Mouse (Mus musculus): Measurements from ENCODE around the gene Csrp3. TPM values are rescaled to one million over a fixed set of nuclear protein-coding genes. Genes with fewer than 3 reads are reported as not detected.

Gene Csrp3
- polyA plus RNA-seq, 1 experiment from 2014 or later, result not detected

DNA sequence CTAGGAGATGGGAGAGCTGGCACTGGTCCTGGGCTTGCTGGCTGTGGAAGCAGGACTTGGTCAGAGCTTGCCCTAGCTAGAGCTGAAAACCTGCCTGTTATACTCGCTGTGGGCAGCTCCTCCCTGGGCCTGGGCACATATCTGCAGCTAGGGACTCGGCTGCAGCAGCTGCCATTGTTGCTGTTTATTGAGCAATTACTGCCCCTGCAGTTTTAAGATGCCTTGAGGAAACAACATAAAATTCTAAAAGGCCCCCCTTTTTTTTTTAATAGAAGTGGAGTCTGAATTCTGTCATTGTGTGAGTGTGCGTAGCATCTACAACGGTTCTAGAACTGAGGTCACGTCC is 36.4 kb upstream of the Csrp3 start:
- H3K27ac ChIP-seq (ENCODE audit: low read depth, low read length), result no peak overlapping the region
- no peak overlapping the region for H3K4me2 ChIP-seq
- H3K9me3 ChIP-seq (ENCODE audit: control insufficient read depth, low read length), result no peaks in the 10 kb centered on the region
- no peak overlapping the region for H3K4me3 ChIP-seq (ENCODE audit: low read depth, low read length)
- no peak overlapping the region for H3K9ac ChIP-seq (ENCODE audit: low read length)
- peaks cover 24% of the 10 kb centered on the region for H3K4me1 ChIP-seq (ENCODE audit: control insufficient read depth, insufficient read depth, low read length)
- 82% methylated on average over 5 of the region's 5 CpGs for WGBS
- no peaks in the 10 kb centered on the region for H3K36me3 ChIP-seq (ENCODE audit: control insufficient read depth, insufficient read depth, low read length)
- H3K27me3 ChIP-seq (ENCODE audit: control insufficient read depth, insufficient read depth, low read length), result peaks cover 15% of the 10 kb centered on the region; the same call in 1 of the 2 replicates
- DNase-seq (ENCODE audit: low spot score, missing footprints), result no peak
- ATAC-seq (ENCODE audit: low FRiP score), result no peak

- no peak overlapping the region for H3K4me2 ChIP-seq
- no peak overlapping the region for H3K4me3 ChIP-seq (ENCODE audit: low read depth, low read length)
- no peak for ATAC-seq (ENCODE audit: low FRiP score)
- no peak overlapping the region for H3K9ac ChIP-seq (ENCODE audit: low read length)
- WGBS, result 89% methylated on average over 4 of the region's 4 CpGs
- peaks cover 27% of the 10 kb centered on the region for H3K4me1 ChIP-seq (ENCODE audit: control insufficient read depth, insufficient read depth, low read length)
- no peak for DNase-seq (ENCODE audit: low spot score, missing footprints)
- no peaks in the 10 kb centered on the region for H3K36me3 ChIP-seq (ENCODE audit: control insufficient read depth, insufficient read depth, low read length)
- peaks cover 15% of the 10 kb centered on the region; the same call in 1 of the 2 replicates for H3K27me3 ChIP-seq (ENCODE audit: control insufficient read depth, insufficient read depth, low read length)
- no peaks in the 10 kb centered on the region for H3K9me3 ChIP-seq (ENCODE audit: control insufficient read depth, low read length)
- H3K27ac ChIP-seq (ENCODE audit: low read depth, low read length), result no peak overlapping the region
Measured at GRCm38 (mm10) chr7:48883525-48884265, 35.9 kb upstream of the Csrp3 start.

- H3K36me3 ChIP-seq (ENCODE audit: control insufficient read depth, insufficient read depth, low read length), result peaks cover 9% of the 10 kb centered on the region
- no peaks in the 10 kb centered on the region for H3K9me3 ChIP-seq (ENCODE audit: control insufficient read depth, low read length)
- H3K9ac ChIP-seq (ENCODE audit: low read length), result peak overlapping the region; percentile 93
- DNase-seq (ENCODE audit: low spot score, missing footprints) (peak; percentile 92), ATAC-seq (ENCODE audit: low FRiP score) (no peak)
- WGBS, result 2% methylated on average over 28 of the region's 28 CpGs
- H3K4me3 ChIP-seq (ENCODE audit: low read depth, low read length), result peak overlapping the region; percentile 68
- H3K4me1 ChIP-seq (ENCODE audit: control insufficient read depth, insufficient read depth, low read length), result peaks cover 20% of the 10 kb centered on the region
- H3K27me3 ChIP-seq (ENCODE audit: control insufficient read depth, insufficient read depth, low read length), result peaks cover 15% of the 10 kb centered on the region; the same call in 1 of the 2 replicates
- peak overlapping the region; percentile 91 for H3K4me2 ChIP-seq
- no peak overlapping the region for H3K27ac ChIP-seq (ENCODE audit: low read depth, low read length)
Measured at GRCm38 (mm10) chr7:48881971-48882609, 34.3 kb upstream of the Csrp3 start.

GRCm38 (mm10) chr7:48881486-48881885 is 33.7 kb upstream of the Csrp3 start, which contains the start of gene E2f8:
TSS of gene E2f8 (minus strand) at chr7:48881596.
- H3K9ac ChIP-seq (ENCODE audit: low read length), result peak within 1 kb of the TSS; percentile 93
- H3K36me3 ChIP-seq (ENCODE audit: control insufficient read depth, insufficient read depth, low read length), result peaks cover 9% of the 10 kb centered on the region
- peak within 1 kb of the TSS; percentile 84 for H3K27ac ChIP-seq (ENCODE audit: low read depth, low read length)
- H3K27me3 ChIP-seq (ENCODE audit: control insufficient read depth, insufficient read depth, low read length), result peaks cover 15% of the 10 kb centered on the region; the same call in 1 of the 2 replicates
- peak within 1 kb of the TSS; percentile 91 for H3K4me2 ChIP-seq
- H3K4me3 ChIP-seq (ENCODE audit: low read depth, low read length), result peak within 1 kb of the TSS; percentile 68
- ATAC-seq (ENCODE audit: low FRiP score) (peak; percentile 84), DNase-seq (ENCODE audit: low spot score, missing footprints) (peak; percentile 96)
- WGBS, result under 1% methylated on average over 40 of the region's 41 CpGs
- peaks cover 20% of the 10 kb centered on the region for H3K4me1 ChIP-seq (ENCODE audit: control insufficient read depth, insufficient read depth, low read length)
- no peaks in the 10 kb centered on the region for H3K9me3 ChIP-seq (ENCODE audit: control insufficient read depth, low read length)

DNA sequence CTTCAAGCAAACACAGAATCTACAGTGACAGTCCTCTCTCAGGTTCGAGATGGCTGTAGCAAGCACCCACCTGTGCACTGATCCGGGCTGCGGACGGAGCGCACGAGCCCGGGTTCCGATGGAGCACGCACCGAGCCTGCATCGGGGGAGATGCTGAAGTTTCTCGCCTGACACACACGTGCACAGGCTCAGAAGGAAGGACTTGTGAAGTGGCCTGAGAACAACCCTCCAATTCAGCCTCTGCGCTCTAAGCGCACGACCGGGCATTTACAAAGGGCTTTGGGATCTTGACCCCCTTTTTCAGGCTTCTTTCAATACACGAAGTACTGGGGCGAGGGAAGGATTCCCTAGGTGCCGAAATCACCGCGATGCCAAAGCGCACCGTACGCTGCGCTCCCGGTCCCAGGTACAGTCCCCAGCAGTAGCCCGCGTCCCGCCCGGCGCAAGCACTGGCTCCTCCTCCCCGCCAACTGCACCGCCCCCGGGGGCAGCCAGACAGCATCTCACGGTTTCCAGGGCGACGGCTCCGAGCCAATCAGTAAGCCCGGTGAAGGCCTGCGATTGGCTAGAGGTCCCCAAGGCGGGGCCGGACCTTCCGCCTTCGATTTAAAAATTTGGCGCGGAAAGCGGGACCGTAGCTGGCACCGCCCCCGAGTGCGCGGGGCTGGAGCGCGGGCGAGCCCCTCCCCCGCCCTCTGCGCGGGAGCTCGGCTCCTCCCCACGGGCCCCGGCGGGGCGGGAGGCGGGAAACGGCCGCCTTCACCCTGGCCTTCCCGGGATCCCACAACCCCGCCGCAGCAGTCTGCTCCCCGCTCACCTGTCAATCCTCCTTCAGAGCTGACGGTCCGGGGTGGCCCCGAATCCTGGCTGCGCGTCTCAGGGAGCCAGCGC is 33.0 kb upstream of the Csrp3 start:
- Histone ChIP-seq H3K4me3 (ENCODE audit: low read depth, low read length) (peak overlapping the region; percentile 68), H3K9ac (ENCODE audit: low read length) (peak overlapping the region; percentile 93), H3K27me3 (ENCODE audit: control insufficient read depth, insufficient read depth, low read length) (peaks cover 15% of the 10 kb centered on the region; the same call in 1 of the 2 replicates), H3K4me1 (ENCODE audit: control insufficient read depth, insufficient read depth, low read length) (peaks cover 20% of the 10 kb centered on the region), H3K9me3 (ENCODE audit: control insufficient read depth, low read length) (no peaks in the 10 kb centered on the region), H3K4me2 (peak overlapping the region; percentile 91), H3K27ac (ENCODE audit: low read depth, low read length) (peak overlapping the region; percentile 84), H3K36me3 (ENCODE audit: control insufficient read depth, insufficient read depth, low read length) (peaks cover 11% of the 10 kb centered on the region)
- ATAC-seq (ENCODE audit: low FRiP score) (peak; percentile 99), DNase-seq (ENCODE audit: low spot score, missing footprints) (peak; percentile 99)
- WGBS, result under 1% methylated on average over 69 of the region's 77 CpGs

GRCm38 (mm10) chr7:48879574-48879973 is 31.7 kb upstream of the Csrp3 start:
- peak overlapping the region; percentile 38 for H3K4me2 ChIP-seq
- H3K27ac ChIP-seq (ENCODE audit: low read depth, low read length), result no peak overlapping the region
- 65% methylated on average over 3 of the region's 3 CpGs for WGBS
- ATAC-seq (ENCODE audit: low FRiP score) (no peak), DNase-seq (ENCODE audit: low spot score, missing footprints) (no peak)
- no peaks in the 10 kb centered on the region for H3K9me3 ChIP-seq (ENCODE audit: control insufficient read depth, low read length)
- H3K4me3 ChIP-seq (ENCODE audit: low read depth, low read length), result peak overlapping the region; percentile 21; the same call in 1 of the 2 replicates
- peaks cover 21% of the 10 kb centered on the region for H3K36me3 ChIP-seq (ENCODE audit: control insufficient read depth, insufficient read depth, low read length)
- peaks cover 15% of the 10 kb centered on the region; the same call in 1 of the 2 replicates for H3K27me3 ChIP-seq (ENCODE audit: control insufficient read depth, insufficient read depth, low read length)
- H3K4me1 ChIP-seq (ENCODE audit: control insufficient read depth, insufficient read depth, low read length), result peaks cover 20% of the 10 kb centered on the region
- H3K9ac ChIP-seq (ENCODE audit: low read length), result peak overlapping the region; percentile 46; the same call in 1 of the 2 replicates

GRCm38 (mm10) chr7:48877786-48878390 is 30.1 kb upstream of the Csrp3 start:
- DNase-seq (ENCODE audit: low spot score, missing footprints) (no peak), ATAC-seq (ENCODE audit: low FRiP score) (no peak)
- Histone ChIP-seq H3K27ac (ENCODE audit: low read depth, low read length) (no peak overlapping the region), H3K9me3 (ENCODE audit: control insufficient read depth, low read length) (no peaks in the 10 kb centered on the region), H3K27me3 (ENCODE audit: control insufficient read depth, insufficient read depth, low read length) (peaks cover 6% of the 10 kb centered on the region; the same call in 1 of the 2 replicates), H3K4me2 (no peak overlapping the region), H3K4me1 (ENCODE audit: control insufficient read depth, insufficient read depth, low read length) (peaks cover 18% of the 10 kb centered on the region), H3K9ac (ENCODE audit: low read length) (no peak overlapping the region), H3K4me3 (ENCODE audit: low read depth, low read length) (no peak overlapping the region), H3K36me3 (ENCODE audit: control insufficient read depth, insufficient read depth, low read length) (peaks cover 22% of the 10 kb centered on the region)
- 91% methylated on average over 15 of the region's 15 CpGs for WGBS

- H3K27me3 ChIP-seq (ENCODE audit: control insufficient read depth, insufficient read depth, low read length), result no peaks in the 10 kb centered on the region
- no peak overlapping the region for H3K4me2 ChIP-seq
- H3K9ac ChIP-seq (ENCODE audit: low read length), result no peak overlapping the region
- H3K9me3 ChIP-seq (ENCODE audit: control insufficient read depth, low read length), result no peaks in the 10 kb centered on the region
- DNase-seq (ENCODE audit: low spot score, missing footprints), result peak; percentile 90
- no peak overlapping the region for H3K4me3 ChIP-seq (ENCODE audit: low read depth, low read length)
- no peak overlapping the region for H3K27ac ChIP-seq (ENCODE audit: low read depth, low read length)
- H3K4me1 ChIP-seq (ENCODE audit: control insufficient read depth, insufficient read depth, low read length), result peaks cover 14% of the 10 kb centered on the region
- H3K36me3 ChIP-seq (ENCODE audit: control insufficient read depth, insufficient read depth, low read length), result peaks cover 34% of the 10 kb centered on the region
- 83% methylated on average over 4 of the region's 4 CpGs for WGBS
- ATAC-seq (ENCODE audit: low FRiP score), result no peak
Measured at GRCm38 (mm10) chr7:48876526-48876925, 28.7 kb upstream of the Csrp3 start.

All from midbrain, embryonic 11.5 days (tissue).